Mouse (Mus musculus) cerebellum, adult 2 months (tissue): Measurements from ENCODE around the gene Stx16.

Experiments used
- CTCF ChIP-seq: fragments of 200-500 bp; IDR thresholded peaks from 2 replicates; pipeline ENCODE4 v1.5.1; 2011; ENCODE audit warnings: low read depth, mild to moderate bottlenecking, control low read depth, low read length, moderate library complexity, borderline replicate concordance; ENCODE audit not compliant: insufficient read depth
- POLR2A ChIP-seq: fragments of 200-500 bp; IDR thresholded peaks from 2 replicates; pipeline ENCODE4 v1.6.1; 2011; ENCODE audit warnings: low read length, control low read depth, borderline replicate concordance; ENCODE audit not compliant: insufficient read depth

GRCm38 (mm10) chr2:174102399-174102798 is 26.3 kb downstream of the Stx16 start:
- TF ChIP-seq POLR2A (no peak), CTCF (no peak)
